Mouse (Mus musculus): ENCODE results near the gene Zscan5b.
"Not testable (repeated sequence)": the region's sequence is repeated elsewhere in the genome, so short reads cannot be mapped to it uniquely, and the experiment has no call there.

Zscan5b gene

DNA sequence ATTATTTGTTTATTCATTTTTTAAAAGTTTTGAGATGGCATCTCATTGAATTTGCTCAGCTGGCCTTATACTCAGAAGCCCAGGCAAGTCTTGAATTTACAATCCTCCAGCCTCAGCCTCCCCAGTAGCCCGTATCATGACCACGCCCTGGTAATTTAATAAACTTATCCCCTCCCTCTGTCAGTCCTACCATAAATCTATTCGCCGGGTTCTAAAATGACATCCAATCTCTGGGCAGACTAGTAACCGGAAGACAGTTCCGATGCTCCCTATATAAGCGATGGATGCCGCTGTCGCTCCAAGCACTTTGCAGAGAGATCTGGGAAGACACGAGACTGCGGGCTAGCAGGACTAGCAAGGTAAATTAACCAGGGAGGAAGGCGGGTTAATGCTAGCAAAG lies at the start of gene Zscan5b:
TSS of gene Zscan5b (plus strand) at position 301 of the 400 bp plus-strand sequence.
- no peak for DNase-seq

DNA sequence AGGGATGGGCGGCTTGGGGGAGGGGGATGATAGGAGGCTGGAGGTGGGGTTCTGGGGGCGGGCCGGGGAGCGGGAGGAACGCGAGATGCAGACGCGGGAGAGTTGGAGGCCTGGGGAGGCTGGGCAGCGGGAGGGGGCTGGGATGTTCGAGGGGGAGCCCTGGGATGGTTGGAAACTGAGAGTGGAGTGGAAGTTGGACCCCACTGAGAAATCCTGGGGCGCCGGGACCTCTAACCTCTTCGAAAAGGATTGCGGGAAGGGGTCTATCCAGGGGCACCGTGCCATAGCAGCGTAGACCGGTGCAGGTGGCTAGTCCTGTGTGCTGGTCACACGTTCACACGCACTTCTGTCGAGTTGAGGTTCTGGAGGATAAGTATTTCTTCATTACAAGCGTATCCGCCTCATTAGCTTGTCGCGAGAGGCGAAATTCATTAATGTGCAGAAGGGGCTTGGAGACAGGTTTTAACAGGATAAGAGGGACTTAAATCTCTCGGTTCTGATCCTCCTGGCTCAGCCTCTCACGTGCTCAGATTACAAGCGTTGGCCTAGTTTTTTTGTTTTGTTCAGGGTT lies 49.3 kb upstream of the Zscan5b start:
- no peak for DNase-seq

DNA sequence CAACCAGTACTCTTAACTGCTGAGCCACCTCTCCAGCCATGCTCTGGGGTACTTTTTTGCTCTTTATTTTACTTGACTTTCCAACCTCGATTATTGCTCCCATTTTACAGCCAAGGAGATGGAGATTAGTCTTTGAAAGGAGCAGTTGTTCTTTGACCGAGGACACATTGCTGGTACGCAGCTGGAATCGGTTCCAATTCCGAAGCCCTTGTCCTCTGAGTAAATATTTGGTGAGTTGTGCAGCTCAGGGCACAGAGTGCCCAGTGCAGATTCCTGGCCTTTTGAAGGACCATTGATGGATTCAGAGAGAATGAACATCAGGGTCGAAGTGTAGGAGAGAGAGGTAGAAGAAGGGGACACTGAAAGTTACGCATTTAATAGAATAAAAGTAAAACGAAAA lies 48.2 kb upstream of the Zscan5b start:
- DNase-seq = no peak

DNA sequence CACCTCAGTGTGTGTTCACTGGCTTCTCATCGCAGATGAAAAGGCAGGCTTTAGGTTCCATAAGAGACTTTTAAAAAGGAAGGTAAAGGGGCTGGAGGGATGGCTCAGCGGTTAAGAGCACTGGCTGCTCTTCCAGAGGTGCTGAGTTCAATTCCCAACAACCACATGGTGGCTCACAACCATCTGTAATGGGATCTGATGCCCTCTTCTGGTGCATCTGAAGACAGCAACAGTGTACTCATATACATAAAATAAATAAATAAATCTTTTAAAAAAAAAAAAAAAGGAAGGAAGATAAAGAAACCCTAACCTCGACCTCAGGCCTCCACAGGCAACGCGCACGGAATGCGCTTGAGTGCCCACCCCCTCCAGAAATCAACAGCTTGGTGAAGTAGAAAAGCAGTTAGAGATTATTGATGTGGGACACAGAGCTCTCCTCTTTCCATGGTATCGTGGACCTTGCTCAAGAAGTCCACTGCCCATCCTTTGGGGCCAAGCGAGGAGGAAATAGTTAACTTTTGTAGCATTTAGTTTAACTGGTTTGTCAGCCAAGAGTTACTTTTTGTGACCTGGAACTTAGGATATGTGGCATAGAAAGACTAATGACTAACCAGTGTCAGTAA lies 47.6 kb upstream of the Zscan5b start:
- DNase-seq = not testable (repeated sequence)

DNA sequence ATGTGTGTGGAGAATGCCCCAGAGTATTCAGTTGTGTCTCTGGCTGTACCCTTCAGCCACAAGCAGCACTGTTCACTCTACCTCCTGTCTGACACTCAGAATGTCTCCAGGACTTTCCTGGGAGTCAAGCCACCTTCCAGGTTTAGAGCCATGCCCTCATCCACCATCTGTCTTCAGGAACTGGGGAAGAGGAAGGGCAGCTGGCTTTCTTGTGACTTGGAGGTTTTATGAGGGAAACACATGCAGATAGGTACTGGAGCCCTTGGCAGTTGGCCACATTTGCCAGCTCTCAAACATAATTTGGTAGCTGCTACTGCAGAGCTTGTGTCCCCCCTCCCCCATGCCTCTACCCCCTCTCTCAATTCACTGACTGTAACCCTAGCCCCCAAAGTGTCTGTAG lies 43.1 kb upstream of the Zscan5b start:
- DNase-seq = no peak

DNA sequence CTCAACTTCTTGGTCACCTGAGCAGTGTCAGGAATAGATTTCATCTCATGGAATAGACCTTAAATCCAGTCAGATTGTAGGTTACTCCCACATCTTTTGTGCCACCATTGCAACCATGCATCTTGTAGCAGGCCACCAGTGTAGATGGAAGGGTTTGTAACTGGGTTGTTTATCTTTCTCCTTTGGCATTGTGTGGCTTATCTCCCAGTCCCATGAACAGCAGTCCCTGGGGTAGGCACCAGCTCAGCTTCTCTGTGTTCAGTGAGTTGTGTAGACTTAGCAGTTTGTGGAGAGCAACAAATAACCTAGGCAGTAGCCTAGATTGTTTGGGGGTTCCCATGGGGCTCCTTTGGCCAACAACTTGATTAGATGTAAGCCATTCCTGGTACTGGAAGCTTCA lies 39.2 kb upstream of the Zscan5b start:
- no peak for DNase-seq

DNA sequence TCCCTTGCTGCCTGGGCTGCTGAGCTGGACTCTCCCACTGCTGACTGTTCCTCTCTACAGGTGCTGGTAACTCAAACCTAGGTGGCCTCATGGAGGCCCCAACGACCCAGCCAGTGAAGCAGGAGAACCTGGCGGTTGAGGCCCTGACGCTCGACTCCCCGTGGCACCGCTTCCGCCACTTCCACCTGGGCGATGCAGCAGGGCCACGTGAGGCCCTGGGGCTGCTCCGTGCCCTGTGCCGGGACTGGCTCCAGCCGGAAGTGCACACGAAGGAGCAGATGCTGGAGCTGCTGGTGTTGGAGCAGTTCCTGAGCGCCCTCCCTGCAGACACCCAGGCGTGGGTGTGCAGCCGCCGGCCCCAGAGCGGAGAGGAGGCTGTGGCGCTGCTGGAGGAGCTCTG lies 38.3 kb upstream of the Zscan5b start:
- DNase-seq = no peak

DNA sequence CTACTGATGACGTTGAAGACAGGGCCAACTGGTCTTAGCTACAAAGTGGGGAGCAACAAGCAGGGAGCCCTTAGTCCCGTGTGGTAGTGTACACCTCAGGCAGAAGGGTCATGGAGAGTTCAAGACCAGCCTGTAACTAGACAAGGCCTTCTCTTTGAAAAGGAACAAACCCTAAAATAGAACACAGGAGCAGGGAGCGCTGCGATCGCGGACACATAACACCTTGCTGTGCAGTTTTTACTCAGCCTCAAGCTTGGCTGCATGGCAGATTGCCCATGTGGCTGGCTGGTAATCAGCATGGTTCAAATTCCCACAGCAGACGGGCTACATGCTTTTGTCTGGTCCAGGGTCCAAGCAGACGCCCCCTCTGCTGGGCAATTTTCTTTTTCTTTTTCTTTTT lies 37.6 kb upstream of the Zscan5b start:
- no peak for DNase-seq

DNA sequence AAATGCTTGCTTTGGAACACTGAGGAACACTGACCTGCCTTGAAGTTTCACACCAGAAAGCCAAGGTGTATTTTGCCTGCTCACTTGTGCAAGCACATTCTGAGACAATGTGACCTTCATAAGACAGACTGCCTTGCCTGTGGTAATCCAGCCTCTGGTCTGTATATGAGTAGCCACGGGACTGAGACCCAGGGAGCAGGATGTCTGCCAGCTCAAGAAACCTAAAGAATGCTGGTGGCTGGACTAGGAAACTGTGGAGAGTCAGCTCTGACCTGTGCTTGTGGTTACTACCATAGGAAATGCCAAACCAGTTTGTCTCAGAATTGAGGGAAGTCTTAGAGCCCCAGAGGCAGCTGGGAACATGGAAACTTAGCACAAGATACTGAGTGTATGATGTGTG lies 36.7 kb upstream of the Zscan5b start:
- no peak for DNase-seq

DNA sequence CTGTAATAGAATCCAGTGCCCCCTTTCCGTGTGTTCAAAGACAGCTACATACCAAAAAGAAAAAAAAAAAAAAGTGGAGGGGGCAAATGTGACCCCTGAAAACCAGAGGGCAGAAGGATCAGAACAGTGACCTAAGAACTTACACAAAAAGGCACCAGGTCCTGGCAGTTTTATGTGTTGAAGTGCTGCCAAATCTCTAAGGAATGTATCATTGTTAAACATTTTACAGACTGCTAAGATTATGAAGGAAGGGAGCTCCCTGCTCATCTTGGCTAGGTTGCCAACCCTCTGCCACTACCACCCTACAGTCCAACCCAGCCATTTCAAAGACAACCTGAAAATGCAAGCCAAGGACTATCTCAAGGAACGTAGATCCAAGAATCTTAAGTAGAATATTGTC lies 35.9 kb upstream of the Zscan5b start:
- DNase-seq = no peak

DNA sequence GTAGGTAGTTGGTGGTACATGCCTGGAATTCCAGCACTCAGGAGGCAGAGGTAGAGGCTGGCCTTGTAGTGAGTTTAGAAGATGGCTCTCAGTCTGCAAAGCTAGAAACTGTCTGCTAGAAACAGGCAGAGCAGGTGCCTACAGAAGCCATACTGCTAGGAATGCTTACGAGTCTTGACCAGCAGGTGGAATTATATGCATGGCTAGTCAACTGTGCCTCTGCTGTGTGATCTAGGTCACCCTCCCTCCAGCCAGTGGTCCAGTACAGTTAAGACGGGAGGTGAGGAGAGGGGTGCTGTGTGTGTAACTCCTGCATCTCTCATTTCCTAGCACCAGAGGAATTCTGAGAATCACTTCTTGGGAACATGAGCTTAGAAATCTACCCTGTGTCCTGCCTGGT lies 35.3 kb upstream of the Zscan5b start:
- no peak for DNase-seq

DNA sequence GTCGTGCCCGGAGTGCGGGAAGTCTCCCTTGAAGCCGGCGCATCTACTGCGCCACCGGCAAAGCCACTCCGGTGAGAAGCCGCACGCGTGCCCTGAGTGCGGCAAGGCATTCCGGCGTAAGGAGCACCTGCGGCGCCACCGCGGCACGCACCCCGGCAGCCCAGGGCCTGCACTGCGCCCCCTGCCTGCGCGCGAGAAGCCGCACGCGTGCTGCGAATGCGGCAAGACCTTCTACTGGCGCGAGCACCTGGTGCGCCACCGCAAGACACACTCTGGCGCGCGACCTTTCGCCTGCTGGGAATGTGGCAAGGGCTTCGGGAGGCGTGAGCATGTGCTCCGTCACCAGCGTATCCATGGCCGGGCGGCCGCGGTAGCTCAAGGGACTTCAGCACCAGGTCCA lies 32.5 kb upstream of the Zscan5b start:
- DNase-seq = no peak

DNA sequence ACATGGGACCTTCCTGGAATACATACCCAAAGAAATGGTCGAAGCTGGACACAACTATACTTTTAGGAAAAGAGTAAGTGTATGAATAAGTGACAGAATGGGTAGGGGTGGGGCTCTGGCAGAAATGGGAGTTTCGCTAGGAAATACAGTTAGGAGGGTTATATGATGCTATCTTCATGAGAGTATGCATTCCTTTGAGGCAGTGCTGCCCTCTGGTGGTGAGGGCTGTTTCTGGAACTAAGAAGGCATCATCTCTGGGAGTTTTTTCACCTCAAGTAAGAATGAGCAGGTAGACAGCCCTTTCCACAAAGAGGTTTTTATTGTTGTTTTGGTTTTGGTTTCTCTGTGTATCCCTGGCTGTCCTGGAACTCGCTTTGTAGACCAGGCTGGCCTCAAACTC lies 30.7 kb upstream of the Zscan5b start:
- peak; percentile 63 for DNase-seq

DNA sequence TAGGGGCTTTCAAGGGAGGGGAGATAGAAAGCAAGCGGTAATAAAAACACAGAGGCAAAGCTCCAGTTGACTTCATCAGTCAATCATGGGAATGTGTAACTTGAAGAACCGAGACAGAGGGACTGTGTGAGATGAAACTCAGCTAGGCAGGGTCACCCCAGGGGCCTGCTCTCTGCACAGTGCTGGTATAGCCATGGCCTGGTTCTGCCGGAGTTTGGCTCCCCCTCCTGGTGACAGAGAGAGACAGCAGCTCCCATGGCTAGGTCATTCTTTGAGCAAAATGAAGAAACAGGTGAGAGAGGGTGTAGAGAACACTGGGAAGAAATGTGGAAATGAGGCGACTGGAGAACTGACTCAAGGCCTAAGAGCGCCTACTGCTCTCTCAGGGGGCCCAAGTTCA lies 27.9 kb upstream of the Zscan5b start:
- DNase-seq = no peak

DNA sequence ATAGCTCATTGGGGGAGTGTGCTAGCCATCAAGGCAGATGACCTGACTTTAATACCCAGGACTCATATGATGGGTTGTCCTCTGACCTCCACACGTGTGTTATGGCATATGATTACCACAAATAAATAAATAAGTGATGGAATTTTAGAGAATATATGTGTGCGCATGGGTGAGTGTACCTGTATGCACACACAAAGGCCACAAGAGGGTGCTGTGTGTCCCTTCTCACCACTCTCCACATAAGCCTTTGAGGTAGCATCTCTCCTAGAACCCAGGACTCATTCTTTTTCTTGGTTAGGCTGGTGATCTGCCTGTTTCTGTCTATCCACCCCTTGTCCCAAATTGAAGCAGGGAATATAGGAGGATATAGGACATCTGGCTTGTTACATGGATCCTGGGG lies 26.3 kb upstream of the Zscan5b start:
- DNase-seq = no peak

DNA sequence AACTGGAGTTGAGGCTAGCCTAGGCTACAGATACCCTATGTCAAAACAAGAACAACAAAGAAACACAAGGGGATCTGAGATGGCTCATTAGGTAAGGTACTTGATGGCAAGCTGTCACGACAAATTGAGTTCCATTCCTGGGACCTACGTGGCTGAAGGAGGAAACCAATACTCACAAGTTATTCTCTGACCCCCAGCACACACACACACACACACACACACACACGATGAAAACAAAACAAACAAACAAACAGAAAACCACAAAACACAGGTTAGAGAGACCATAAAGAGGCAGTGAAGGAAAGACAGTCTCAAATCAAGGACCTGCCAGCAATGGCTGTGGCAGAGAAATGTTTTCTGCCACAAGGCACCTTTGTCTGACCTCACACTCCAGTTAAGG lies 25.3 kb upstream of the Zscan5b start, which contains the start of gene Galp:
TSS of gene Galp (plus strand) at position 301 of the 400 bp plus-strand sequence.
- no peak for DNase-seq

DNA sequence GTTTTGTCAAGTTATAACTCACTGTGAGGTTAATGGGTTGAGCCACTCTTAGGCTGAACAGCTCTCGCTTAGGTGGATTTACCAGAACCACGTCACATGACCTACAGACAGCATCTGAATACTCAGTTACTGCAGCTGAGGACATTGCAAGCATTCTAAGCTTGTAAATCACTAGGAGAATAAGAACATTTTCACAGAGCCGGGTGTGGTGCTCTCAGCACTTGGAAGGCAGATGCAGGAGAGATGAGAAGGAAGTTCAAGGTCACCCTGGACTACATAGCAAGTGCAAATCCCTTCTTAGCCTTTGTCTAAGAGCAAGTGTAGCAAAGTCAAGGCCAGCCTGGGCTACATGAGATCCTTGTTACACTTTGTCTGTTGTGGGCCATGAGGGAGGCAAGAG lies 17.9 kb upstream of the Zscan5b start:
- DNase-seq = no peak

DNA sequence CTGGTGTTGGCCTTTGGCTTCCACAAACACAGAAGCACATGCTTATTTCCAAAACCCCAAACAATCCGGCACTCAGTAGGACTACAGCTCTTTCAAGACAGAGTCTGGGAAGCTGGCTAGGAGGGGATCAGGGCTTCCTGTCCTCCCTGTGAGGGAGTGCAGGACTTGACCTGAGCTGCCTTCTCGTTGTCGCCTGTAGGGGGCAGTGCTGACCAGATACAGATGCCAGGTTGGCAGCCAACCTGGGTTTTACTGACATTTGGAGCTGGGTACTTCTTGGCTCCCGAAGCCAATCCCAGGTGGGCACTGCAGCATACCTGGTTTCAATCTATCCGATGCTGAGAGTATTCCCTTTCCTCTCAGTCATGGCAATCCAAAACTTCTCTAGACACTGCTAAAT lies 8.9 kb upstream of the Zscan5b start:
- no peak for DNase-seq

DNA sequence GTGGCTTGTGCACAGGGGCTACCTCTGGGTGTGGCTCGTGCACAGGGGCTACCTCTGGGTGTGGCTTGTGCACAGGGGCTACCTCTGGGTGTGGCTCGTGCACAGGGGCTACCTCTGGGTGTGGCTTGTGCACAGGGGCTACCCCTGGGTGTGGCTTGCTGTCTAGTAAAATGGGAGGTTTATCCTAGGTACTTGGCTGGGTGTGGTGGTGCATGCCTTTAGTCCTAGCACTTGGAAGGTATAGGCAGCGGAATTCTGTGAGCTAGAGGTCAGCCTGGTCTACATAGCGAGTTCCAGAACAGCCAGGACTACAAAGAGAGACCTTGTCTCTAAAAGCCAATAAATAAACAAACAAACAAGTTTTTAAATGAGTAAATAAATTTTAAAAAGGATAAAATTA lies 7.4 kb upstream of the Zscan5b start:
- DNase-seq = not testable (repeated sequence)

DNA sequence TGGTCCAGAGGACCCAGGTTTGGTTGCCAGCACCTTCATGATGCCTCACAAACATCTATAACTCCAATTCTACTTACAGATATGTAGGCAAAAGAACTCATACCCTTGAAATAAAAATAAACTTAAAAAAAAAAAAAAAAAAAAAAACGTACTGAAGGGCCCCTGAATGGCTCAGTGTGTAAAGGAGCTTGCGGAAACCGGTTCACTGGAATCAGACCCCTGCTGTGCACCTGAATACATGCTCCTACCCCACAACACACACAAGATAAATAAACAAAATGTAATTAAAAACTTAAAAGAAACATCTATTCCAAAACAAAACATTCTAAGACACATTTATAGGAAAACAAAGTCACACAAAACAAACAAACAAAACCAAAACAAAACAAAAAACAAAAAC lies 1.9 kb upstream of the Zscan5b start:
- DNase-seq = no peak

DNA sequence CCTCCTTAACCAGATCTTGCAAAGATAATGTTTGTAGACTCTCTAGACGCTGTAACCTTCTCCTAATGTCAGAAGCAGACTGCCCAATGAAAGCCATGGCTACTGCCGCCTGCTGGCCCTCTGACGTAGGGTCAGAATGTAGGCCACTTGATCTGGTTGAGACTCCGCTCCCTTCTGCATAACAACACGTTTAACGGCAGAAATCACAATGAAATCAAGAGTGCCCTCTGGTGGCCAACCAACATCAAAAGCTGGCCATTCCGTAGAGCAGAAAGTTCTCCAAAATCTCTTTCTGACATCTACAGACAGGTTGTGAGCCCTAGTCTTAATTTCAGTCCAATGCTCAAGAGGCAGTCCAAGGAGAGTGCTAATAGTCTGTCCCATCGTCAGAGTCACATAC lies 6.4 kb downstream of the Zscan5b start:
- DNase-seq = peak; percentile 12

DNA sequence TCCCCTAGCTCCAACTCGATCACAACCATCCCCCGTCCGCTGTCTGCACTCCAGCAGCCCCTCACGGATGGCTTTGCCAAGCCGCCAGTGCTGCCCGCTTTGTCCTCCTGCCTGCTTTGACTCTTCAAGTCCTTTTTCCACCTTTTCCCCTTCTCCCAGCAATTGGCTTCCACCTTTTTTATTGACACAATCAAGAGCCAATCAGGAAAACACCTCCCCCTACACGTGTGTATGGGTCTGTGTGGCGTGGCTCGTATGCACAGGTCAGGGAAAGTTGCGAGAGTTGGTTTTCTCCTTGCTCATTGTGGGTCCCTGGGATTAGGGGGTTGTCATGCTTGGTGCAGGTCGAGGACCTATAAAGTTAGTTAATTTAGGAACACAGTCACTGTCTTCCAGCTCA lies 17.7 kb downstream of the Zscan5b start:
- no peak for DNase-seq

DNA sequence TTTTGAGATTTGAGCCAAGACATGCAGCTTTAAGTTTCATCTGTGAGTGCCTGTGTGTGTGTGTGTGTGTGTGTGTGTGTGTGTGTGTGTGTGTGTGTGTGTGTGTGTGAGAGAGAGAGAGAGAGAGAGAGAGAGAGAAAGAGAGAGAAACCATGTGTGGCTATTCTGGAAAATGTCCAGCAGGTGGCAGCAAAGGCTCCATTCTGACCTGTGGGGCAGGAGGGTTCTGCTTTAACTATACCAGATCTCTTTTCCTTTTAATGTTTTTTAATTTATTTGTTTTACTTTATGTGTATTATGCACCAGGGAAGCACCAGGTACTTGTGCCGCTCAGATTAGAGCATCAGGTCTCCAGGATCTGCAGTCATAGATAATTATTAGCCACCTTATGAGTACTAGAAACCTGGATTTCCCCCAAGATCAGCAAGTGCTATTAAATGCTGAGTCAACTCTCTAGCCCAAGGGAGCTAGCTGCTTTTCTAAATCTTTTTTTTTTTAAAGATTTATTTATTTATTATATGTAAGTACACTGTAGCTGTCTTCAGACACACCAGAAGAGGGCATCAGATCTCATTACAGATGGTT lies 18.9 kb downstream of the Zscan5b start:
- DNase-seq = peak; percentile 9

DNA sequence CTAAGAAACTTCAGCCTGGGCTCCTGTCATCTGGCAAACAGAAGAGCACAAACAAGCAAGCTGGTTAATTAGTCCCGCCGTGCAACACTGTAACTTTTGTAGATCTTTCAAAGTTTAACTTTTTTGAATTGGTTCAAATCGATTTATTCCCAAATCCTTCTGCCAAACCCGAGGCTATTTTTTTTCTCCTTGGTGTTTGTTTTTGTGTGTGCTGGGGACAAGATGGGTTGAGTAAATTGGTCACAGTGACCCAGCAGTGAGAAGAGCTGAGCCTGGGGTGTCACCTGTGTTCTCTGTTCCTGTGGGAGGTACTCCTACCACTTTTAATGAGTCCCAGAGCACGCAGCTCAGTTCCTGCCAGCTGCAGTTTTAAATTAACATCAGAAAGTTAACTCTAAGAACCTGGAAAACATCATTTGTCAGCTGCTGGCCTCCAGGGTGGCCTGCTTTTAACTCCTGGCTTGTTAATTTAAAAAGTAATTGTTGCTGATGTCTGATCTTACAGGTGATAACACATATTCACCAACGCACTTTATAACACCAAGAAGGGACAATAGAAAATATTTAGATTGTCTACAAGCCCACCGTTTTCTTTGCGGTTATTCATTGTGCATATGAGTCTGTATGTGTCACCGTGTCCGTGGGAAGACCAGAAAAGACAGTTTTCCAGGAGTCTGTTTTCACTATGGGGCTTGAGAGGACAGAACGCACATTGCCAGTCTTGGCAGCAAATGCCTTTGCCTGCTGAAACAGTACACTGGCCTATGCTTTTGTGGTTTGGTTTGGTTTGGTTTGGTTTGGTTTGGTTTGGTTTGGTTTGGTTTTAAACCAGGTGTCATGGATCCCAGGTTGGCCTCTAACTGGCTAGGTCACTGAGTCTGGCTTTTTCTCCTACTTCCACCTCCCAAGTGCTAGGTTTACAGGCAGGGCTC lies 22.5 kb downstream of the Zscan5b start:
- DNase-seq = no peak
